Mouse (Mus musculus) kidney, postnatal 25 days (tissue): Measurements from ENCODE around the gene Ogfod2.

Experiments used
- DNase-seq, 2 experiments: peaks; one replicate each; pipeline ENCODE4 v3.0.0; 2021; ENCODE audit warnings: mixed read lengths in 2 of 2

Gene Ogfod2

GRCm38 (mm10) chr5:124095596-124096232 is 16.4 kb upstream of the Ogfod2 start, which contains the start of gene Abcb9:
Gene Abcb9 (minus strand): TSS chr5:124095798.
- peak; percentile 99 to 100 for DNase-seq

GRCm38 (mm10) chr5:124098923-124099322 is 13.2 kb upstream of the Ogfod2 start:
- DNase-seq: no peak

- no peak for DNase-seq
Measured at GRCm38 (mm10) chr5:124100128-124101044, 11.7 kb upstream of the Ogfod2 start.

- DNase-seq: no peak
Measured at GRCm38 (mm10) chr5:124102326-124102725, 9.8 kb upstream of the Ogfod2 start.

GRCm38 (mm10) chr5:124103020-124103419 is 9.1 kb upstream of the Ogfod2 start:
- no peak for DNase-seq

- DNase-seq: no peak
Measured at GRCm38 (mm10) chr5:124103552-124103951, 8.5 kb upstream of the Ogfod2 start.

- DNase-seq: peak in 1 of 2 experiments; percentile 65
Measured at GRCm38 (mm10) chr5:124111077-124111741, 888 bp upstream of the Ogfod2 start.

GRCm38 (mm10) chr5:124112531-124112930 is 434 bp downstream of the Ogfod2 start:
- peak; percentile 43 to 77 for DNase-seq

- DNase-seq: peak; percentile 69 to 84
Measured at GRCm38 (mm10) chr5:124113030-124113429, 933 bp downstream of the Ogfod2 start.

GRCm38 (mm10) chr5:124114276-124115025 is 2.4 kb downstream of the Ogfod2 start:
- no peak for DNase-seq

- no peak for DNase-seq
Measured at GRCm38 (mm10) chr5:124115531-124115930, 3.4 kb downstream of the Ogfod2 start.

- DNase-seq: peak; percentile 83 to 84
Measured at GRCm38 (mm10) chr5:124115990-124116845, 4.1 kb downstream of the Ogfod2 start, which contains the start of gene Arl6ip4. Gene Arl6ip4 (plus strand): TSS chr5:124116089.

GRCm38 (mm10) chr5:124119204-124119603 is 7.1 kb downstream of the Ogfod2 start:
- DNase-seq: no peak

GRCm38 (mm10) chr5:124122357-124122756 is 10.3 kb downstream of the Ogfod2 start:
- no peak for DNase-seq

GRCm38 (mm10) chr5:124125093-124125492 is 13.0 kb downstream of the Ogfod2 start:
- no peak for DNase-seq

GRCm38 (mm10) chr5:124134261-124134660 is 22.2 kb downstream of the Ogfod2 start:
- DNase-seq: no peak

GRCm38 (mm10) chr5:124138066-124138465 is 26.0 kb downstream of the Ogfod2 start:
- DNase-seq: no peak

- DNase-seq: no peak
Measured at GRCm38 (mm10) chr5:124149028-124149427, 36.9 kb downstream of the Ogfod2 start.

- no peak for DNase-seq
Measured at GRCm38 (mm10) chr5:124150895-124151294, 38.8 kb downstream of the Ogfod2 start.

- no peak for DNase-seq
Measured at GRCm38 (mm10) chr5:124152734-124153133, 40.6 kb downstream of the Ogfod2 start.

- DNase-seq: no peak
Measured at GRCm38 (mm10) chr5:124155943-124156342, 43.8 kb downstream of the Ogfod2 start.
